Mouse (Mus musculus): ENCODE data around the gene 2310061I04Rik. TPM values are rescaled to one million over a fixed set of nuclear protein-coding genes. Genes with fewer than 3 reads are reported as not detected.
"Not testable (repeated sequence)": the region's sequence is repeated elsewhere in the genome, so short reads cannot be mapped to it uniquely, and the experiment has no call there.

The 2310061I04Rik gene
- polyA plus RNA-seq (2014; fragmentation: Nextera tagmentation; extraction: Ambion mirVana), result 22.2 and 26.7 TPM in 2 replicates

DNA sequence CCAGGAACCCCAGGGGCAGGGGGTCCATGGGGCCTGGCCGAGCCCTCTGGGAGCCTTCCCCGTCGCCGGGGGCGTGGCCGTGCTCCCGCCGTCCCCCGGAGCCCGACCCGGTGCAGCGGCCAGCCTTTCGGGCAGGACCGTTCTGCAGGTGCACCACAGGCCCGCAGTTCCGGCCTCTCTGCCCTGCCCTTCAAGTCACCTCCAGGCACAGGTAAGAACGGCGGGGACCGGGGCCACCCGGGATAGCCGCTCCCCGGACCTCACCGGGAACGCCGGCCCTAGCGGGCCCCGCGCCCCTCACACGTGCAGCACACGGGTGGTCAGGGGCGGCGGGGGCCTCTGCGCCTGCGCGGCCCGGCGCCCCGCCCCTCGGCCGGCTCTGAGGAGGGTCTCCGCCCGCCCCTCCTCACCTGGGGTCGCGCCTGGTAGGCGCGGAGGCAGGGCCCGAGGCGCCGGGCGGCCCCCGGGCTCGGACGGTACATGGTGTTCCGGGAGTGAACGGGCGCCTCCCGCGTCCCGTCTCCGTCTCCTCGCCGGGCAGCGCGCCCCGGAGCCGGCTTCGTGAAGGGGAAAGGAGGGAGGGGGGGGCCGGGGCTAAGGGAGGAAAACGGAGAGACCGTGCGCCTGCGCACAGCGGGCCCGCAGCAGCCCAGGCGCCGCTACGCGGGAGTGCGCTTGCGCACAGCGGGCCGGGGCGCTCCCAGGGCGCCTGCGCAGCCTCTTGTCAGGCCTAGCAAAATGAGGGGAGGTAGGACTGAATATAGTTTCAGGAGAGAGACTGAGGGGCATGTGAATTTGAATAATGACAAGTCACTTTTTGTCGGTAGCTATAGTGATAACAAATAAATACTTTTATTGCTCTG, at the start of gene 2310061I04Rik:
TSS of gene 2310061I04Rik (minus strand) at position 651 of the 863 bp plus-strand sequence.
- 1% methylated on average over 85 of the region's 86 CpGs for WGBS (ENCODE audit: insufficient replicate concordance)
- Histone ChIP-seq H3K27me3 (ENCODE audit: control insufficient read depth, insufficient read depth, low read length) (no peaks in the 10 kb centered on the region), H3K9me3 (replicated peaks; ENCODE audit: control insufficient read depth, low read length) (no peaks in the 10 kb centered on the region), H3K4me3 (ENCODE audit: low read depth, low read length) (peak within 1 kb of the TSS; percentile 77), H3K27ac (ENCODE audit: low read depth, low read length) (peak within 1 kb of the TSS; percentile 80), H3K9ac (ENCODE audit: low read depth, low read length) (peak within 1 kb of the TSS; percentile 87), H3K4me2 (peak within 1 kb of the TSS; percentile 98), H3K4me1 (ENCODE audit: control insufficient read depth, insufficient read depth, low read length) (peaks cover 14% of the 10 kb centered on the region), H3K36me3 (ENCODE audit: control insufficient read depth, insufficient read depth, low read length) (peaks cover 16% of the 10 kb centered on the region)
- peak; percentile 85 for ATAC-seq (replicated peaks; ENCODE audit: insufficient number of reproducible peaks, low FRiP score, low TSS enrichment)

DNA sequence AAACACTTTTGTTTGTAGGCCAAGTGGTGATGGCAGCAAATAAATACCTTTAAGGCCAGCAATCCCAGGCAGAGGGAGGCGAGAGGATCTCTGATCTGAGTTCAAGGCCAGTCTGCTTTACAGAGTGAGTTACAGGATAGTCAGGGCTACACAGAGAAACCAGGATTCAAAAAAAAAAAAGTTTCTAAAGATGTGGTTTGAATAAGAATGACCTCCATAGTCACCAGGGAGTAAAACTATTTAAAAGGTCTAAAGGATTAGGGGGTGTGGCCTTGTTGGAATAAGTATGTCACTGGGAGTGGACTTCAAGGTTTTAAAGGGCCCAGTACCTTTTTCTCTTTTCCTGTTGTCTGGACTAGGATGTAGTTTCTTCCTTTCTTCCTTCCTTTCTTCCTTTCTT, 42.7 kb upstream of the 2310061I04Rik start:
- WGBS (ENCODE audit: insufficient replicate concordance), result 50% methylated on average over 1 of the region's 1 CpGs
- Histone ChIP-seq H3K27me3 (ENCODE audit: control insufficient read depth, insufficient read depth, low read length) (no peaks in the 10 kb centered on the region), H3K4me2 (no peak overlapping the region), H3K4me3 (ENCODE audit: low read depth, low read length) (no peak overlapping the region), H3K4me1 (ENCODE audit: control insufficient read depth, insufficient read depth, low read length) (no peaks in the 10 kb centered on the region), H3K9ac (ENCODE audit: low read depth, low read length) (no peak overlapping the region), H3K36me3 (ENCODE audit: control insufficient read depth, insufficient read depth, low read length) (no peaks in the 10 kb centered on the region), H3K27ac (ENCODE audit: low read depth, low read length) (no peak overlapping the region), H3K9me3 (replicated peaks; ENCODE audit: control insufficient read depth, low read length) (no peaks in the 10 kb centered on the region)
- no peak for ATAC-seq (replicated peaks; ENCODE audit: insufficient number of reproducible peaks, low FRiP score, low TSS enrichment)

GRCm38 (mm10) chr17:35939108-35939507, 41.9 kb upstream of the 2310061I04Rik start:
- no peak overlapping the region for H3K27ac ChIP-seq (ENCODE audit: low read depth, low read length)
- no peaks in the 10 kb centered on the region for H3K9me3 ChIP-seq (replicated peaks; ENCODE audit: control insufficient read depth, low read length)
- no peak for ATAC-seq (replicated peaks; ENCODE audit: insufficient number of reproducible peaks, low FRiP score, low TSS enrichment)
- no peak overlapping the region for H3K4me2 ChIP-seq
- H3K9ac ChIP-seq (ENCODE audit: low read depth, low read length), result no peak overlapping the region
- H3K4me1 ChIP-seq (ENCODE audit: control insufficient read depth, insufficient read depth, low read length), result no peaks in the 10 kb centered on the region
- no peaks in the 10 kb centered on the region for H3K36me3 ChIP-seq (ENCODE audit: control insufficient read depth, insufficient read depth, low read length)
- no peak overlapping the region for H3K4me3 ChIP-seq (ENCODE audit: low read depth, low read length)
- 56% methylated on average over 2 of the region's 2 CpGs for WGBS (ENCODE audit: insufficient replicate concordance)
- no peaks in the 10 kb centered on the region for H3K27me3 ChIP-seq (ENCODE audit: control insufficient read depth, insufficient read depth, low read length)

- Histone ChIP-seq H3K9ac (ENCODE audit: low read depth, low read length) (no peak overlapping the region), H3K4me1 (ENCODE audit: control insufficient read depth, insufficient read depth, low read length) (no peaks in the 10 kb centered on the region), H3K4me2 (no peak overlapping the region), H3K27ac (ENCODE audit: low read depth, low read length) (no peak overlapping the region), H3K36me3 (ENCODE audit: control insufficient read depth, insufficient read depth, low read length) (no peaks in the 10 kb centered on the region), H3K4me3 (ENCODE audit: low read depth, low read length) (no peak overlapping the region), H3K27me3 (ENCODE audit: control insufficient read depth, insufficient read depth, low read length) (no peaks in the 10 kb centered on the region), H3K9me3 (replicated peaks; ENCODE audit: control insufficient read depth, low read length) (no peaks in the 10 kb centered on the region)
- WGBS (ENCODE audit: insufficient replicate concordance), result 35% methylated on average over 2 of the region's 2 CpGs
- ATAC-seq (replicated peaks; ENCODE audit: insufficient number of reproducible peaks, low FRiP score, low TSS enrichment), result peak; percentile 18; the same call in 1 of the 2 replicates
These were observed 40.6 kb upstream of the 2310061I04Rik start for GRCm38 (mm10) chr17:35937700-35938348.

GRCm38 (mm10) chr17:35935763-35936162, 38.5 kb upstream of the 2310061I04Rik start:
- not testable (repeated sequence) for H3K9me3 ChIP-seq (replicated peaks; ENCODE audit: control insufficient read depth, low read length); H3K4me3 ChIP-seq (ENCODE audit: low read depth, low read length); H3K36me3 ChIP-seq (ENCODE audit: control insufficient read depth, insufficient read depth, low read length); ATAC-seq (replicated peaks; ENCODE audit: insufficient number of reproducible peaks, low FRiP score, low TSS enrichment); H3K4me1 ChIP-seq (ENCODE audit: control insufficient read depth, insufficient read depth, low read length); H3K4me2 ChIP-seq; H3K27ac ChIP-seq (ENCODE audit: low read depth, low read length); H3K9ac ChIP-seq (ENCODE audit: low read depth, low read length); H3K27me3 ChIP-seq (ENCODE audit: control insufficient read depth, insufficient read depth, low read length)
- 75% methylated on average over 14 of the region's 14 CpGs for WGBS (ENCODE audit: insufficient replicate concordance)

GRCm38 (mm10) chr17:35932608-35933007, 35.4 kb upstream of the 2310061I04Rik start:
- H3K4me3 ChIP-seq (ENCODE audit: low read depth, low read length), result no peak overlapping the region
- no peaks in the 10 kb centered on the region for H3K27me3 ChIP-seq (ENCODE audit: control insufficient read depth, insufficient read depth, low read length)
- H3K27ac ChIP-seq (ENCODE audit: low read depth, low read length), result no peak overlapping the region
- H3K9me3 ChIP-seq (replicated peaks; ENCODE audit: control insufficient read depth, low read length), result no peaks in the 10 kb centered on the region
- H3K36me3 ChIP-seq (ENCODE audit: control insufficient read depth, insufficient read depth, low read length), result peaks cover 31% of the 10 kb centered on the region
- ATAC-seq (replicated peaks; ENCODE audit: insufficient number of reproducible peaks, low FRiP score, low TSS enrichment), result no peak
- H3K4me2 ChIP-seq, result no peak overlapping the region
- WGBS (ENCODE audit: insufficient replicate concordance), result 88% methylated on average over 4 of the region's 4 CpGs
- no peak overlapping the region for H3K9ac ChIP-seq (ENCODE audit: low read depth, low read length)
- no peaks in the 10 kb centered on the region for H3K4me1 ChIP-seq (ENCODE audit: control insufficient read depth, insufficient read depth, low read length)

- WGBS (ENCODE audit: insufficient replicate concordance), result 94% methylated on average over 12 of the region's 12 CpGs
- Histone ChIP-seq H3K4me2 (no peak overlapping the region), H3K27me3 (ENCODE audit: control insufficient read depth, insufficient read depth, low read length) (no peaks in the 10 kb centered on the region), H3K36me3 (ENCODE audit: control insufficient read depth, insufficient read depth, low read length) (peaks cover 40% of the 10 kb centered on the region), H3K9ac (ENCODE audit: low read depth, low read length) (no peak overlapping the region), H3K9me3 (replicated peaks; ENCODE audit: control insufficient read depth, low read length) (no peaks in the 10 kb centered on the region), H3K4me1 (ENCODE audit: control insufficient read depth, insufficient read depth, low read length) (no peaks in the 10 kb centered on the region), H3K4me3 (ENCODE audit: low read depth, low read length) (no peak overlapping the region), H3K27ac (ENCODE audit: low read depth, low read length) (no peak overlapping the region)
- ATAC-seq (replicated peaks; ENCODE audit: insufficient number of reproducible peaks, low FRiP score, low TSS enrichment), result no peak; the same call in 1 of the 2 replicates
These were observed 33.4 kb upstream of the 2310061I04Rik start for GRCm38 (mm10) chr17:35930627-35931026.

DNA sequence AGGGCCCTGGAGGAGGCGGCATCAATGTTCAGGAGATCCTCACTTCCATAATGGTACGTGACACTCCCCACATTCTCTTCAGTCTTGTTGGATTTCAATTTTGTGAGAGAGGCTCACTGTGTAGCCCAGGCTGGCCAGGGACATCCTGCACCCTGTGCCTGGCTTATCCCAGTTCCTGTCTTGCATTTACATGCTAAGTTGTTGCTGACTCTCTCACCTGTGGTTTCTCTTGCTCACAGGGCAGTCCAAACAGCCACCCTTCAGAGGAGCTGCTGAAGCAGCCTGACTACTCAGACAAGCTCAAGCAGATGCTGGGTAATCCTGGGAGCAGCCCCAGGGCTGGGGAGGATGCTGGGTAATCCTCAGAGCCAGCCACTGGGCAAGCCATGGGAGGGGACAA, 32.3 kb upstream of the 2310061I04Rik start:
- peaks cover 46% of the 10 kb centered on the region for H3K36me3 ChIP-seq (ENCODE audit: control insufficient read depth, insufficient read depth, low read length)
- H3K4me1 ChIP-seq (ENCODE audit: control insufficient read depth, insufficient read depth, low read length), result no peaks in the 10 kb centered on the region
- no peaks in the 10 kb centered on the region for H3K9me3 ChIP-seq (replicated peaks; ENCODE audit: control insufficient read depth, low read length)
- no peak overlapping the region for H3K9ac ChIP-seq (ENCODE audit: low read depth, low read length)
- H3K4me2 ChIP-seq, result no peak overlapping the region
- no peak overlapping the region for H3K4me3 ChIP-seq (ENCODE audit: low read depth, low read length)
- WGBS (ENCODE audit: insufficient replicate concordance), result 95% methylated on average over 2 of the region's 2 CpGs
- no peak overlapping the region for H3K27ac ChIP-seq (ENCODE audit: low read depth, low read length)
- no peak for ATAC-seq (replicated peaks; ENCODE audit: insufficient number of reproducible peaks, low FRiP score, low TSS enrichment)
- no peaks in the 10 kb centered on the region for H3K27me3 ChIP-seq (ENCODE audit: control insufficient read depth, insufficient read depth, low read length)
